9 mouse cellular contexts compared by ENCODE assay signal in genomic region chrX:42359381-42360172, GRCm38 (mm10).
DNase-seq lines count a peak whose midpoint lies in the region; ATAC-seq and TF ChIP-seq lines count a peak whose summit lies in the region.
"Had no signal": no experiment of that assay in that cellular context is flagged by ENCODE, and none has a peak within 500 bp of the region (broad histone marks: within the 10 kb centered on the region; RNA-seq: fewer than 3 reads in every experiment).

No protein-coding gene starts in this region.

- H3K9ac ChIP-seq in forebrain, embryonic 14.5 days (ENCODE audit: low read length), result no peak overlapping the region
- H3K9ac ChIP-seq in limb, embryonic 13.5 days, result no peak overlapping the region

- peak; percentile 49 for ATAC-seq in forebrain, embryonic 14.5 days
- no peak; the same call in 1 of the 2 replicates for ATAC-seq in limb, embryonic 13.5 days (ENCODE audit: low FRiP score, low read depth)
- no peak for ATAC-seq in megakaryocyte progenitor cell, adult 5-6 weeks (replicated peaks; ENCODE audit: poor library complexity)

- H3K9me3 ChIP-seq in forebrain, embryonic 14.5 days (replicated peaks; ENCODE audit: control insufficient read depth, low read length), result no peaks in the 10 kb centered on the region
- H3K9me3 ChIP-seq in limb, embryonic 13.5 days, result no peaks in the 10 kb centered on the region

- H3K4me1 ChIP-seq in forebrain, embryonic 14.5 days (ENCODE audit: control insufficient read depth, insufficient read depth, low read length), result no peaks in the 10 kb centered on the region; the same call in 1 of the 2 replicates
- no peaks in the 10 kb centered on the region for H3K4me1 ChIP-seq in limb, embryonic 13.5 days

- WGBS in forebrain, embryonic 14.5 days, result 27% methylated on average over 12 of the region's 12 CpGs
- whole genome bisulfite sequencing in limb, embryonic 13.5 days, result 43% methylated on average over 10 of the region's 12 CpGs

- peak; percentile 20 for DNase-seq in left cerebral cortex, postnatal 4 days
- DNase-seq in left cerebral cortex, adult 2 months (ENCODE audit: extremely low spot score in 1 of 2, low spot score in 2 of 2), result no peak
- peak; percentile 76 for DNase-seq in forebrain, embryonic 14.5 days (ENCODE audit: low spot score)
- DNase-seq in retina, embryonic 14.5 days (ENCODE audit: low spot score), result peak; percentile 16
- no peak for DNase-seq in layer of hippocampus, postnatal 25 days (ENCODE audit: extremely low spot score in 1 of 2, low spot score in 1 of 2)
- DNase-seq in c-Kit-positive CD71-positive TER-119-positive erythroid progenitor cells, embryonic 14.5 days (ENCODE audit: low spot score), result no peak
- DNase-seq: gastrocnemius, postnatal 36 days had no signal

- H3K27ac ChIP-seq in left cerebral cortex, adult 2 months, result no peak overlapping the region
- peak overlapping the region; percentile 86 for H3K27ac ChIP-seq in forebrain, embryonic 14.5 days (ENCODE audit: low read depth, low read length)
- H3K27ac ChIP-seq in limb, embryonic 13.5 days, result no peak overlapping the region

- peak overlapping the region; percentile 45 for H3K4me2 ChIP-seq in forebrain, embryonic 14.5 days (ENCODE audit: low read length)
- H3K4me2 ChIP-seq in limb, embryonic 13.5 days (replicated peaks), result peak overlapping the region; percentile 57

- no peak for TF ChIP-seq CTCF in left cerebral cortex, adult 2 months (IDR thresholded peaks at IDR 0.05)

- intact Hi-C loops in left cerebral cortex, postnatal 4 days (cut with DNase I), result no loop called here
- intact Hi-C loops in left cerebral cortex, adult 2 months (cut with DNase I), result no loop called here

- H3K36me3 ChIP-seq in forebrain, embryonic 14.5 days (ENCODE audit: control insufficient read depth, insufficient read depth, low read length), result no peaks in the 10 kb centered on the region
- no peaks in the 10 kb centered on the region for H3K36me3 ChIP-seq in limb, embryonic 13.5 days

- no peak overlapping the region for H3K4me3 ChIP-seq in left cerebral cortex, adult 2 months
- H3K4me3 ChIP-seq in forebrain, embryonic 14.5 days (ENCODE audit: low read depth, low read length), result no peak overlapping the region
- H3K4me3 ChIP-seq in limb, embryonic 13.5 days, result 0 out of 2 replicates have a peak overlapping the region, but pooled peaks have one; percentile 33

- H3K27me3 ChIP-seq in forebrain, embryonic 14.5 days (replicated peaks; ENCODE audit: control insufficient read depth, insufficient read depth, low read length), result no peaks in the 10 kb centered on the region
- H3K27me3 ChIP-seq in limb, embryonic 13.5 days, result no peaks in the 10 kb centered on the region

Comparison
In these comparisons a context has a peak if more than half of its experiments do, and no peak if none do; other contexts are left out.
1. DNase-seq: peak in left cerebral cortex, postnatal 4 days (single experiment), forebrain, embryonic 14.5 days (single experiment) and retina, embryonic 14.5 days (single experiment); none in left cerebral cortex, adult 2 months (0 of 2), layer of hippocampus, postnatal 25 days (0 of 2) and c-Kit-positive CD71-positive TER-119-positive erythroid progenitor cells, embryonic 14.5 days (single experiment).